Mouse (Mus musculus): Measurements from ENCODE around the gene Olfr1359. TPM values are rescaled to one million over a fixed set of nuclear protein-coding genes. Genes with fewer than 3 reads are reported as not detected.
"Not testable (repeated sequence)": the region's sequence is repeated elsewhere in the genome, so short reads cannot be mapped to it uniquely, and the experiment has no call there.

Olfr1359 gene
- total RNA-seq (2021), result not detected
- long read RNA-seq, experiment 1, result 0 reads
- long read RNA-seq, experiment 2, result 0 reads

- DNase-seq (ENCODE audit: low spot score in 2 of 2), result no peak
Measured at GRCm38 (mm10) chr13:21697811-21698210, at the start of gene Olfr1359. Olfr1359 (plus strand) TSS chr13:21698111.

GRCm38 (mm10) chr13:21663286-21663685 lies 34.6 kb upstream of the Olfr1359 start, which contains the start of gene Olfr1361:
Olfr1361 (minus strand) TSS chr13:21663386.
- DNase-seq (ENCODE audit: low spot score in 2 of 2), result no peak

GRCm38 (mm10) chr13:21677305-21677704 lies 20.6 kb upstream of the Olfr1359 start, which contains the start of gene Olfr1360:
Olfr1360 (minus strand) TSS chr13:21677405.
- DNase-seq (ENCODE audit: low spot score in 2 of 2), result no peak

GRCm38 (mm10) chr13:21706669-21707068 lies 8.8 kb downstream of the Olfr1359 start:
- DNase-seq (ENCODE audit: low spot score in 2 of 2), result no peak

- peak; percentile 62 to 86 for DNase-seq (ENCODE audit: low spot score in 2 of 2)
Measured at GRCm38 (mm10) chr13:21710031-21710711, 12.3 kb downstream of the Olfr1359 start.

GRCm38 (mm10) chr13:21710821-21711525 lies 13.1 kb downstream of the Olfr1359 start:
- peak; percentile 46 to 54 for DNase-seq (ENCODE audit: low spot score in 2 of 2)

GRCm38 (mm10) chr13:21711698-21712097 lies 13.8 kb downstream of the Olfr1359 start:
- no peak for DNase-seq (ENCODE audit: low spot score in 2 of 2)

- DNase-seq (ENCODE audit: low spot score in 2 of 2), result peak in 1 of 2 experiments; percentile 45
Measured at GRCm38 (mm10) chr13:21714725-21715124, 16.8 kb downstream of the Olfr1359 start.

- no peak for DNase-seq (ENCODE audit: low spot score in 2 of 2)
Measured at GRCm38 (mm10) chr13:21715131-21715863, 17.4 kb downstream of the Olfr1359 start.

GRCm38 (mm10) chr13:21715864-21716539 lies 18.1 kb downstream of the Olfr1359 start, which contains the start of the genes Hist1h2bl and Hist1h2ai:
Hist1h2bl (minus strand) TSS chr13:21716143.
Hist1h2ai (plus strand) TSS chr13:21716422.
- DNase-seq (ENCODE audit: low spot score in 2 of 2), result peak; percentile 27 to 70

GRCm38 (mm10) chr13:21716540-21717391 lies 18.9 kb downstream of the Olfr1359 start:
- not testable (repeated sequence) for DNase-seq (ENCODE audit: low spot score in 2 of 2)

GRCm38 (mm10) chr13:21717397-21718357 lies 19.8 kb downstream of the Olfr1359 start, which contains the start of gene Hist1h3h:
Hist1h3h (plus strand) TSS chr13:21717659.
- peak; percentile 41 to 80 for DNase-seq (ENCODE audit: low spot score in 2 of 2)

GRCm38 (mm10) chr13:21718381-21719080 lies 20.6 kb downstream of the Olfr1359 start:
- DNase-seq (ENCODE audit: low spot score in 2 of 2), result no peak

GRCm38 (mm10) chr13:21721107-21721756 lies 23.3 kb downstream of the Olfr1359 start:
- DNase-seq (ENCODE audit: low spot score in 2 of 2), result not testable (repeated sequence)

GRCm38 (mm10) chr13:21721757-21722372 lies 24.0 kb downstream of the Olfr1359 start, which contains the start of gene Hist1h2bm:
Hist1h2bm (plus strand) TSS chr13:21722044.
- peak in 1 of 2 experiments; percentile 40 for DNase-seq (ENCODE audit: low spot score in 2 of 2)

- no peak for DNase-seq (ENCODE audit: low spot score in 2 of 2)
Measured at GRCm38 (mm10) chr13:21722373-21722925, 24.5 kb downstream of the Olfr1359 start.

Measured in gastrocnemius, postnatal 4 days (tissue).